Mouse (Mus musculus) retina, postnatal 7 days (tissue): ENCODE measurements at regions not wholly inside any gene's neighbourhood (a gene's known extent, or its start where the extent isn't known, plus 50 kb on each side); places are given as distances from the start of the nearest gene placed in this dataset.
"Not testable (repeated sequence)": the region's sequence is repeated elsewhere in the genome, so short reads cannot be mapped to it uniquely, and the experiment has no call there.

Experiments used
- DNase-seq: peaks from one replicate; pipeline ENCODE4 v3.0.0-alpha.2; 2012; ENCODE audit warnings: low read depth, low spot score

GRCm38 (mm10) chr5:14309981-14310380 is 204.7 kb upstream of the Pclo start:
- no peak for DNase-seq

GRCm38 (mm10) chr5:14311729-14312128 is 203.0 kb upstream of the Pclo start:
- no peak for DNase-seq

DNA sequence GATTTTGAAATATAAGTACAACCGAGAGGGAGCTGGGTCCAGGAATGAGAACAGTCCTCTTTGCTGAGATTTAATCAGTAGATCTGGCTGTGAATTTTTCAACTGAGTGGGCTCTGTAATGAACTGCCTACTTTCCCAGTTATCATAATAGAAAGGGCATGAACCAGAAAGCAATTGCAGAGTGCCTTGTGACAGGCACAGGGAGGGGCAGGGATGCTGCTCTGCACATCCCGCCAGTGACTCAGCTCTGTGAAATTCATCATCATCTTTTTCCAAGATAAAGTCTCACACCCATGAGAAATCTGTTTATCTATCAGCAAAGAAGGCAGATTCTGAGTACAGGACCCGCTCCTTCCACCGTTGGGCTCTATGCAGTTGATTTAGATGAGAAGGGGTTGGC is 194.5 kb upstream of the Pclo start:
- DNase-seq: no peak

GRCm38 (mm10) chr5:14322000-14322399 is 192.7 kb upstream of the Pclo start:
- no peak for DNase-seq

- DNase-seq: no peak
Observed at GRCm38 (mm10) chr5:14360446-14360845, 154.3 kb upstream of the Pclo start.

GRCm38 (mm10) chr5:14389184-14389890 is 125.4 kb upstream of the Pclo start:
- DNase-seq: peak; percentile 54

DNA sequence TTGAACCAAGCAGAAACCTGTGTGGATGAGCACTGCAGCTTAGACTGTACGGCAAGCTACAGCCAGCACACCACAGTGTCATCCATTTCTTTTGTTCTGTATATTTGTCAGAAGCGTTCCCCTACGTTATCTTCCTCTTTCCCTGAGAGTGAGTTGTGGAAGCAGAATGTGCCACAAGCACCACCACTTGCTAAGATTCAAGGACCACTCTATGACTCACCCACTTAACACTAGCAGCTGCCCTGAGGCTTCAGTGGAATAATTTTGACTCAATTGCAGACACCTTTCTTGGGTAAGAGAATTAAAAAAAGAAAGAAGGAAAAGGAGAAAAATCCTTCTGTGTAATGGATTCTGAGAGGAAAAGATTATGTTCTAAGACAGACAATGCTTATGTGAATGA is 122.9 kb upstream of the Pclo start:
- DNase-seq: no peak

- not testable (repeated sequence) for DNase-seq
Observed at GRCm38 (mm10) chr5:14403381-14403780, 111.3 kb upstream of the Pclo start.

DNA sequence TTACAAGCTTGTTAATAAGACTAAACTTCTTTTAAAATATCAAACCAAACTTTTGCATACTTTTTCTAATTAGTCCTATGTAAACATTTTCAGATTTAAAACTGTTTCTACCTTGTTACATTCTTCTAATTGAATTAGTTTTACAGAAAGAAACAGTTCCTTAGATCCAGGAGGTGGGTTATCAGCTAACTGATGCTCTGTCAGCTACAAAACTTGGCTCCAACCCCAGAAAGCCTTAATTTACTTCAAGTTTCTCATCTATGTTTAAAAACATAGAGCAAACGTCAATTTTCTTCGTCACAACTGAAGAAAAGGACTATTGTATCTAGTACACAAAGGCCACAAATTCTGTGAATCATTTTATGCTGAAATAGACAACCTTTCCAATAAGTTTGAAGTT is 110.4 kb upstream of the Pclo start:
- DNase-seq: no peak

DNA sequence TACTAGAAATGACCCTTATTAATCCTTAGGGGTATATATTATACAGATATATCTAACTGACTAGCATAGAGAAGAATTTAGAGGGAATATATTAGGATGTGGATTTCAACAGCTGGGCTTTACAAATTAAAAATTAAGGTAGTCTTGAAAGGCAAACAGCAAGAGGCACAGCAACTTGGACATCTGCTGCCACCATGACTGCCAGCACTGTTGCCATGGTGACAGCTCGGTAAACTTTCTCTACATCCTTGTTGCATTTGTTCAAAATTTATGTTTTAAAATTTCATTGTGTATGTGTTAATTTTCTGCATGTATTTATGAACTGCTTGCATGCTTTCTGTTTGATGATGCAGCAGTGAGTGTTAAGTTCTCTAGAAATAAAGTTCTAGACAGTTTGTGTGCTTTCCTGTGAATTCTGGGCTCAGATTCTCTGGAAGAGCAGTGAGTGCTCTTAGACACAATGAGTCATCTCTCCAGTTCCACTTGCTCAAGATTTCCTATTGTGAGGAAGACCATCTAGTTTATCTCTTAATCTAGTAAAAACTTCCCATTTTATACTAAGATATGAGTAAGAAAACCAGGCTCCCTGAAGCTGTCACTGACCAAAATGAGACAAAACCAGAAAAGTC is 99.4 kb upstream of the Pclo start:
- DNase-seq: no peak

DNA sequence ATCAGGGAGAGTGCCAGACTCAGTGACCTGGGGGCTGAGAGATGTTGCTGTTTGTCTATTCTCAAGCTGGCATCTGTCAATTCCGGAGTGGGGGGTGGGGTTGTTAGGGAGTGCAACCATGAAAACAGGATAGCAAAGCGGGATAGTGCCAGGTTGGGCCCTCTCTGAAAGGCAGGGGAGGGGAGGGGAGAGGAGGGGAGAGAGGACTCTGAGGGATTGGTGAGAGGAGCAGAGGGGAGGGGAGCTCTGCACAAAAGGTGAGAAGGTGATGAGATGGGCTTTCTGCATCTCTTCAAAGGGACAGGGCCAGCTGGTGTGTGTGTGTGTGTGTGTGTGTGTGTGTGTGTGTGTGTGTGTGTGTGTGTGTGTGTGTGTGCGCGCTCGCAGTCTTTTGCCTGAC is 61.6 kb upstream of the Pclo start:
- DNase-seq: no peak
